Mouse (Mus musculus) ES-CJ7 (cell line): Measurements from ENCODE around the gene Tomm40l.

ENCODE experiments used
- DNase-seq: peaks from one replicate; pipeline ENCODE4 v3.0.0; 2011; ENCODE audit warnings: low read depth, low spot score

Gene Tomm40l

DNA sequence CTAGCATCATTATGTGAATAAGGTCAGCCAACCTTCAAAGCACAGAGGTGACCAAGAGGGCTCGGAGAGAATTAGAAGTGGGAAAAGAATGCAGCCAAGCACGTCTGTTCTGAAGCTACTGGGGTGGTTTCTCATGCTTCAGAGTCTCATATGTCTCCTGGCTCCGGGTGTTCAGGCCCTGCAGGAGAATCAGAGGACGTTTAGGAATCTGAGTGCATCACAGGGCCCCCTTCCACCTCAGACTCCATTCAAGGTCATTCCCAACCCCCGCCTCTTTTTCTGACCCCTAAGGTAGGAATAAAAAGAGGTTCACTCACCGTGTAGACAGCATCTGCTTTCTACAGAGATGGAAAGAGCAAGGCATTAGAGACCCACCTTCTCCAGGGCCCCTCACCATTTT lies 7.4 kb upstream of the Tomm40l start:
- no peak for DNase-seq

DNA sequence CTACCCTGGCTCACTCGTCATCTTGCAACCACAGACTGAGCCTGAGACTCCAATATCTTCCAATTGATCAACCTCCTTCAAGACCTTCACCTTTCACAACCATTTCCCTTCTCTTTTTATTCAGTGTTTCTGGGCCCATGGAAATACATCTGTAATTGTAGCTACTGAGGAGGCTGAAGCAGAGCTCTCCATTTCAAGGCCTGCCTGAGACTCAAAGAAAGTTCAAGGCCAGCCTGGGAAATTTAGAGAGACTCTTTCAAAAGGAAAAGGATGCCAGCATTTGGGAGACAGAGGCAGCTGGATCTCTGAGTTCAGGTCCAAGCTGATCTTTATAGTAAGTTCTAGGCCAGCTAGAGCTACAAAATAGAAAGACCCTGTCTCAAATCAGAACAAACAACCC lies 5.6 kb upstream of the Tomm40l start:
- DNase-seq: no peak

DNA sequence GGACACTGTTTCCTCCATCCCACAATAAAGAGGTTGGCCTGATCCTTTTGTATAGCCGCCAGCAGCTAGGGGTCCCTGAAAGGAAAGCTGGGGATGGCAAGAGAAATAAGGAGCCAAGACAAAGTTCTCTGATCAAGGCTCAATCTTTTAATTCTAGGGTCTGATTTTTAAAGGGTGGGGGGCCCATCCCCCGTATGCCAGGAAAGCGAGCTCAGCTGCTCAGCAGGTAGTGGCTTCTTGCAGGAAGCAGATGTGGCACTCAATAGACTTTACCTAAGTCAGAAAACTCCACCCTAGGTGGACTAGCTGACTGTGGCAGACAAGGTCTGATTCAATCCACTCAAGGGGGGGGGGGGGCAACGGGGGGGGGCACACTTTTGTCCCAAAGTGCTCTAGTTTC lies 4.5 kb upstream of the Tomm40l start:
- DNase-seq: no peak

DNA sequence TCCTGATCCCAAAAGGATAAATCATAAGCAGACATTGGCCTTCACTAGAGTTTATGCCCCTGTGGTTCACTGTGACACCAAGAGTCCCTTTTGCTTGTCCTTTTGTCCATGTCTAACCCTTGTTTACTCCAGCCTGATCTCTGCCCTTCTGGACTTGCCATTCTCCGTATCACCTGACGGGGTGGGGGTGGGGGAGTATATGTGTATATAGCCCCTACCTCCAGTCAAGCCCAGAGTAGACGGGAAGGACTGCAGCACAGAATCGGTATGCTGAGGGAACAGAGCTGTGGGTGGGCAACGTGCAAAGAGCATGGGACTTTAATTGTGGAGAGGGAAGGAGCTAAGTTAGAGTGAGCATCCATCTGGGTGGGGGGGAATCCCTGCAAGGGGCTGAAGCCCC lies 2.5 kb upstream of the Tomm40l start, which contains the start of gene Apoa2:
Apoa2 (plus strand) TSS at position 198 of the 400 bp plus-strand sequence.
- DNase-seq: no peak

DNA sequence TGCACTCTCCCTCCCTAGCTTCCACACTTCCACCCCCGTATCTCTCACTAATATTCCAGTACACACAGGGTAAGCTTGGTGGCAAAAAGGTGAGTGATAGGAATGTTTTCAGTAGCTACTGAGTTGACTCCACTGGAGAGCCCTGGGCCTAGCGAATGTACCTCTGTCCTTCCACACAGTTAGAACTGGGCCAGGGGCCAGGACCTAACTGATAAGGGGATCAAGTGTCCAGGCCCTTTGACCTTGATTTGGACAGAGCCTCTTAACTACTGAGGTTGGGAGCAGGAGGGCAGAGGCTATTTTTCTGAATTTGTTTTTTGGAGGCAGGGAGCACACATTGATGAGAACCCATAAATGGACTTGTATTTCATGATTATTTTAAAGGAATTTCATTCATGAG lies 1.5 kb upstream of the Tomm40l start:
- no peak for DNase-seq

DNA sequence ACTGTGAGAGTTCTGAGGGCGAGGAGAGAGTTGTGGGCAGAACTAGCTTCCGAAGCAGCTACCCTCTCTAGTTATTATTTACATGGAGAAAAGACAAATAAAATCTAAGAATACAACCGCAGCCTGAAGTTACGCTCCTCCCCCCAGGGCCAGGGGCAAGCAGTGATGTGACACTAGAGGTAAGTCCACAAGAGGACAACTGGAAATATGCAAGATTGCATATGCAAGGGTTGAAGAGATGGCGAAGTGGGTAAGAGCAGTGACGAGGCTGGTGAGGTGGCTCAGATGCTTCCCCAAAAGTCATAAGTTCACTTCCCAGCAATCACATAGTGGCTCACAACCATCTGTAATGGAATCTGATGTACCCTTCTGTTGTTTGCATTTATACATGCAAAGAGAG lies 854 bp upstream of the Tomm40l start:
- DNase-seq: no peak

DNA sequence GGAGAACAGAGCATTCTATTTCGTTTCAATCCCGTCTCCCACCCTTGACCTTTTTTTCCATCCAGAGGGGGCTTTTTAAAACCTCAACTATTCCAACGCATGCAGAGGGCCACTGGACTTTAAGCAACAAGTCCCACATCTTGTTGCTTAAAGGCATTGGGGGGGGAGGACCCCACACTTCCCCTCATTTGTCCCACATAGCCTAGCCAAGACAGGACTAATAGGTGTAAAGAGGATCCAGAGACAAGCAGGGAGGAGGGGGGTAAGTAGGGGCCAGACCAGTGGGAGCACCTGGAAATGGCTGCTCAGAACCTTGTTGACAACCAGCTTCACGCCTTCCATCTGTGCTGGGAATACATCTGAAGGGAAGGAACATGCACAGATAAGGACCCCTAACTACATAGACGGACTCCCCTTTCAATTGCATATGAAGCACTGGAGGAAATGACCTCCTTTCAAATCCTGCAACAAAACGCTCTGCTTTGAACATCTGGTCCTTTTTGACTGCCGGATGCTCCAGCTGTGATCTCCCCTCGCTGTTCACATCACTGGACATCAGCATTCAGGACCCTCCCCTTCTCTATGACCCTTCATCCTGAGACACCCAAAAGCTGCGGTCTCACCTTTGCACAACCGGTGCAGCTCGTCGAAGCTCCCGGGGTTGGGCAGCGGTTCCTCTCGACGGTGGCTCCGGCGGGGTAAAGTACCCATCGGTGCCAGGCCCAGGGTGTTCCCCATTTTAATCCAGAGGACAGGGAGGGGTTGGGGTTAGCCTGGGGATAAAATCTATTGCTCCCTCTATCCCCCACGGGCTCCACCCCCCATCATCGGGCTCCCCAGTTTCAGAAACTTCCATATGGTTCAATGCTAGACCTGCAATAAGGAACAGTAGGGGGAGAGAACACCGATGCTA lies 777 bp downstream of the Tomm40l start:
- DNase-seq: peak; percentile 72

DNA sequence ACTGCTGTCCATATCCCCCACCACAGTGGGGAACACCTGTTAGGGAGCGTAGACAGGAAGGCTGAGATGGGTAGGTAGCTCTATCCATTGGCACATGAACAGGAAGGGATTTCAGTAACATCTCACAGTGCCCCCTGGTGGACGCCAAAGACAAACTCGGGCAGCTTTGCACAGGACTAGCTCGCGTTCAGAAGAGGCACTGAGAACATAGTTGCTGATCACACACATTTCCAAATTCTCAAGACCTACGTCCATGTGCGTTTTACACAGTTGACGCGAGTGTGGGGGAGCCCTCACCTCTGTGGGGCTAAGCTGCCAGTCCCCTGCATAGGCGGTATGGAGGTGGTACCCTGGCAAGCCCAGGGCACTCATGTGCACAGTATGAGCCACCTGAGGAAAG lies 1.4 kb downstream of the Tomm40l start:
- DNase-seq: peak; percentile 95

DNA sequence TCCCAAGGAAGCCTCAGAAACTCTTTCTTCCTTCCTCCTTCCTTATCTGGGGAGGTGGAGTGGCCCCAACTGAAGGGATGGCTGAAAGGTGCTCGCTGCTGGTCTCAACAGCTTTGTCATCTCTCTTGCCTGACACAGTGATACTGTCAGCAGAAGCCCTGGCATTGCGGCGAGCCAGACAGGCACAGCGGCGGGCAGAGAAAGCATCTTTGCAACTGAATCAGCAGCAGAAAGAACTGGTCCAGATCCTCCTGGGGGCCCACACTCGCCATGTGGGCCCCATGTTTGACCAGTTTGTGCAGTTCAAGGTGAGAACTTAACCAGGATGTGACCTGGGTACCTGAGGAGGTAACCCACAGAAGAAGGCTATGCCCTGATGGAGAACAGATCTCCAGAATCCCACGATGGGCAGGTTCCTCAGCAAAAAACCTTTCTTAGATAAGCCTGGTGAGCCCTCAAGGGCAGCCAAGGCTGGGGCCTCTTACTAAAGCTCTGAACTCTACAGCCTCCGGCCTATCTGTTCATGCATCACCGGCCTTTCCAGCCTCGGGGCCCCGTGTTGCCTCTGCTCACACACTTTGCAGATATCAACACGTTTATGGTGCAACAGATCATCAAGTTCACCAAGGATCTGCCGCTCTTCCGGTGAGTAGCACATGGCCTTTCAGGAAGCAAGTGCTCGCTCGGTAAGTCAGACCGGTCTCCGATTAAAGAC lies 5.9 kb downstream of the Tomm40l start:
- DNase-seq: no peak

DNA sequence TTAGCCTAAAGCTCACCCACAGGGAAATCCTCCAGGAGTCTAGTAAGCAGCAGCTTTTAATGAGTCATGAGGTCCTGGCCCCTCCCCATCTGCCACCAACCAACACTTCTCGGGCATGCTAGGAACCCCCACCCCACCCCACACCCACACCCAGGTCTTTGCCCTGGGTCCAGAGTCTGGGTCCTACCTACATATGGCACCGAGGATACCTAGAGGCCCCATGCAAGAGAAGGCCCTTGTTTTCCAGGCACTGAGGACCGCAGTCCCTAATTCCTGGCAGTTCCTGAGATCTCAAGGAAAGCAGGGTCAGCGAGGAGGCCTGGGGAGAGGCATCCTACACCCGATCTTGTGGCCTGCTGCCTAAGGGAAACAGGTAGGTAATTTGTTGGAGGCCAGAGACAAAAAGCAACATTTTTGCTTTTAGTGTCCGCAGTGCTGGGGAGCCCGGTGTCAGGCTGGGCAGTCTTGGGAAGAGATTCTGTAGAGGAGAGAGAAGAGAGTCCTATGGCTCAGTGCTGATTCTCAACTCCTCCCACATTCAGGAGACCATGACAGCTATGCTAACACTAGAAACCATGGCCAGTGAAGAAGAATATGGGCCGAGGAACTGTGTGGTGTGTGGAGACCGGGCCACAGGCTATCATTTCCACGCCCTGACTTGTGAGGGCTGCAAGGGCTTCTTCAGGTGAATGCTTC lies 8.4 kb downstream of the Tomm40l start, which contains the start of gene Nr1i3:
Nr1i3 (plus strand) TSS at position 170 of the 696 bp plus-strand sequence.
- DNase-seq: no peak

DNA sequence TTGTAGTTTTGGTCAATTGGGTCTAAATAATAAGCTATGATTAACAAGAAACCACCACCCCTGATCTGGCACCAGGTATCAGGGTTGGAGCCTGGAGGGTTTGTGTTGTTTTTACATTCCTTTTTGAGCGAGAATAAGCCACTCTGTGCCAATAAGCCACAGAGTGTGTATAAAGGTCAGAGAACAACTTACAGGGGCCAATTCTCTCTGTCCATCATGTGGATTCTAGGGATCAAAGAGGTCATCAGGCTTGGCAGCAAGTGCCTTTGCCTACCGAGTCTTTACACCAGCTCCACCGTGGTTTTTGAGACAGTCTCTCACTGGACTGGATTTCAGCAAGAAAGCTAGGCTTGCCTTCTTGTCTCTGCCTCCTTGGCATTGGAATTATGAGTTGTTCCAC lies 9.5 kb downstream of the Tomm40l start:
- no peak for DNase-seq

DNA sequence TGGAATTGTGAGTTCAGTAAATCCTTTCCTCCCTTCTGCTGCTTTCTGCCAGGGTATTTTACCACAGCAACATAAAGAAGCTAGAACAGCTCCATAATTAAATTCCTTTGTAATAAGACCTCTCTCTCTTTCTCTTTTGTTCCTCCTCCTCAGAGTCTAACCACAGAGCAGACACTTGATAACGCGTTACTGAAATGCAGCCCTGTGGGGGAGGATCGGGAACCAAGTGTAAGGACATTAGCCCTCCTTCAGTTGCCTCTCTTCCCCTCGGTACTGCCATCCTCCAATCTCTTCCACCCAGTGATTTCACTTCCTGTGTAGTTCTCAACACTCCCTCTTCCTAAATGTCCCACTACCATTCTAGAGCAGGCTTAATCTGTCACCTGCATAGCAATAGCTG lies 12.9 kb downstream of the Tomm40l start:
- DNase-seq: no peak

DNA sequence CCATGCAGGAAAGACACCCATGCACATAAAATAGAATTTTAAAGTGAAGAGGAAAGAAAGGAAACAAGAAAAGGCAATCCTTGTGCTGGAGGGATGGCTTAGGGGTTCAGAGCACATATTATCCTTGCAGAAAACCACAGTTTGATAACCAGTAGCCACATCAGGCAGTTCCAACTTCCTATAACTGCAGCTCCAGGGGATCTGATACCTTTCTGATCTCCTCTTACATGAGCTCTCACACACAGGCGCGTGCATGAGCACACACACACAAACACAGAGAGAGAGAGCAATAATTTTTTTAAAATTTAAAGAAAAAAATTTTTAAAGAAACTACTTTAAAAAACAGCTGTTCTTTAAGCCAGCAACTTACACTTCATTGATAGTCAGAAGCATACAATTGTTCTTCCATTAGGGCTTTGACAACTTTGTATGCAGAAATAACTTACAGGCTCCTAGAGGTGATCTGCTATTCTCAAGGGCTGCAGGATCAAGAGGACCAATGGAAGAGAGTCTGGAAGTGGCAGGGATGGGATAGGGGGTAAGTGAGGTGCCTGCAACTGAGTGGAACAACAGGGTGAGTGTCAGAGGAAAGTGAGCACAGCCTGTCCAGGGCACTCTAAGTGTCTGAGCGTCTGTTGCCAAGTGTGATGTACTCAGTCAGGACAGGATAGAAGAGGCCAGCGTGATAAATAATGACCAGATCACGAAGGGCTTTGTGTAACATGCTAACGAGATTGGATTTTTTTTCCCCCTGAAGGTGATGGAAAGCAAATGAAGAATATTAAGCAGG lies 16.4 kb downstream of the Tomm40l start:
- DNase-seq: no peak

DNA sequence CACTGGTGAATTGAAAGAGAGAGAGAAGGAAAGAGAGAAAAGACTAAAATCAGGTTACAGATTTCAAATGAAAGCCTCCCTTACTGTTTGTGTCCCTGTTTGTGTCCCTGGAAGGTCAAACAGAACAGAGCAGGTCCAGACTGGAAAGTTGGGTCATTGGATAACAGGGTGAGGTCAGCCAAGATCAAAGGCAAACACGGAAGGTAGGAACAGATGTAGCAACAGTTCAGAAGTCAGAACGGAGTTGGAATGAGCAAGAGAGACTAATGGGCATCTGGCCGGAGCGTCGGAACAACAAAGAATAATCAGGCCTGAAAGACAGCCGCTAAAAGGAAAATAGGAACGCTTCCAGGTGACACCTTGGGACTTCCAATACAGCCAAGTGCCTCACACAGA lies 18.1 kb downstream of the Tomm40l start:
- no peak for DNase-seq

DNA sequence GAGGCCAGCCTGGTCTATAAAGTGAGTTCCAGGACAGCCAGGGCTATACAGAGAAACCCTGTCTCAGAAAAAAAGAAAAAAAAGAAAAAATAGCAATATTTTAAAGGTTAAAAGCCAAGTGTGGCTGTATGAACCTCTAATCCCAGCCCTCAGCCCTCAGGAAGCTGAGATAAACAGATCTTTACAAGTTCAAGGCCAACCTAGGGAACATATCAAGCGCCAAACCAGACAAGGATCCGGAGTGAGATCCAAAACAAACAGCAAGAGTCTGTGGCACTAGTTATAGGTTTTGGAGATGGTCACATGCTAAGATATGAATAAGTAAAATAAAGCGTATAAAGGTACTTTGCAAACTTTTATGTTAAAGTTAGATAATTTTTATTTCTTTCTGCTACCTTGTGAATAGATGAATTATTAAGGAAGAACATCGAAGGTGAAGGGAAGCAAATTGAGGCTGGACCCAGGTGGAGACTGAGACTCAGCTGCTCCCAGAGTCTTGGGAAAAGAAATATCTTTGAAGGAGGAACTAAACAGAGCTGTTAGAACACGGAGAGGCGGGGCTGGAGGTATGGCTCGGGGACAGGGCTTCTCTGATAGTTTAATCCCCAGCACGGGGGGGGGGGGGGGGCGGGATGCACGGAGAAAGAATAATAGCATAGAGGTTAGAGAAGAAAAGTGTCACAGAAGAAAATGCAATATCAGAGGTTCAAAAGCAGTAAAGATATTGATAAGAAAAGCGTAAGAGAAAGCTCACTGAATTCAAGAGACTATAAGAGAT lies 18.7 kb downstream of the Tomm40l start:
- DNase-seq: no peak

DNA sequence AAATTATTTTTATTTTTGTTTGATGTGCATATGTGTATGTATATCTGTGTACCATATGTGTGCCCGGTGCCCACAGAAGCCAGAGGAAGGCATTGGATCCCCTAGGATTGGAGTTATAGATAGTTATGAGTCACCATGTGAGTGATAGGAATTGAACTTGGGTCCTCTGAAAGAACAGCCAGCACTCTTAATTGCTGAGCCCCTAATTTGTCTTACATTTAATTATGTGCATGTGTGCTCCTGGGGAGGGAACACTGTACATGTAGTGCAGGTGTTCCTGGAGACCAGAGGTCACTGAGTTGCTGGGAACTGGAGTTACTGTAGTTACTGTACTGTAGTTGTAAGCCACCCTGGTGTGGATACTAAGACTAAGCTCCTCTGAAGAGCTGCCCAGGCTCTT lies 21.5 kb downstream of the Tomm40l start:
- no peak for DNase-seq

DNA sequence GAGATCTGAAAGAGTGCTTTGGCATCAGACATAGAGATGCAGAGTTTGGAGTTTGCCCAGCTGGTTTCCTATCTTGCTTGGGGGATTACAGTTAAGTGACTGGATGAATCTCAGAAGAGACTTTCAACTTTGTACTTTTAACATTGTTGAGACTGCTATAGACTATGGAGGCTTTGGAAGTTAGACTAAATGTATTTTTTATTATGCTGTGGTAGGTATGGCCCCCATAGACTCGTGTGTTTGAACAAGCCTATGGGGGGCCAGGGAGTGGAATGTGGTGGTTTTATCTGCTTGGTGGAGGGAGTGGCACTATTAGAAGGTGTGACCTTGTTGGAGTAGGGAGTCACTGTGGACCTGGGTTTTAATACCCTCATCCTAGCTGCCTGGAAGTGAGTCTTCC lies 22.8 kb downstream of the Tomm40l start:
- no peak for DNase-seq

DNA sequence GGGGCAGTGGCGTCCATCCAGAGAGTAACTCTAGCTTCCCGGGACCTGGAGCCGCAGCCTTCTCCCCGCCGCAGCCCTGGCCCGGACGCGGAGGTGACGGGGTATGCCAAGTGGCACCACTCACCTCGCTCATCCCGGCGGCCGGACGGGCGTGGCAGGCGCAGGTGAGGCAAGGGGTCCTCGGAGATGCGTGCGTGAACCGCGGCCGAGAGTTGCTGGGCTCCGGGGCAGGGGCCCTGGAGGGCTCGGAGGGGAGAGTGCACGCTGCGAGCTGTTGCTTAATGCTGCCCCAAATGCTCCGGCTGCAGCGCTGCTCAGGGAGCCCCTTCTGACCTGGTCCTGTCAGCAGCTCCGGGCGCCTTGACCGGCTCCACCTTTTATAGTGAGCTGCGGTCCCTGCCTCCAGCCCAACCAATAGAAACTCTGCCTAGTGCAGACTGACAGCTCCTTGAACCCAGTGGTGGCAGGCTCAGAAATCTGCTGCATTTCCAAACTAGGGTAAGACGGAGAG lies 26.4 kb downstream of the Tomm40l start, which contains the start of gene Pcp4l1:
Pcp4l1 (minus strand) TSS at position 382 of the 511 bp plus-strand sequence.
- peak; percentile 91 for DNase-seq

DNA sequence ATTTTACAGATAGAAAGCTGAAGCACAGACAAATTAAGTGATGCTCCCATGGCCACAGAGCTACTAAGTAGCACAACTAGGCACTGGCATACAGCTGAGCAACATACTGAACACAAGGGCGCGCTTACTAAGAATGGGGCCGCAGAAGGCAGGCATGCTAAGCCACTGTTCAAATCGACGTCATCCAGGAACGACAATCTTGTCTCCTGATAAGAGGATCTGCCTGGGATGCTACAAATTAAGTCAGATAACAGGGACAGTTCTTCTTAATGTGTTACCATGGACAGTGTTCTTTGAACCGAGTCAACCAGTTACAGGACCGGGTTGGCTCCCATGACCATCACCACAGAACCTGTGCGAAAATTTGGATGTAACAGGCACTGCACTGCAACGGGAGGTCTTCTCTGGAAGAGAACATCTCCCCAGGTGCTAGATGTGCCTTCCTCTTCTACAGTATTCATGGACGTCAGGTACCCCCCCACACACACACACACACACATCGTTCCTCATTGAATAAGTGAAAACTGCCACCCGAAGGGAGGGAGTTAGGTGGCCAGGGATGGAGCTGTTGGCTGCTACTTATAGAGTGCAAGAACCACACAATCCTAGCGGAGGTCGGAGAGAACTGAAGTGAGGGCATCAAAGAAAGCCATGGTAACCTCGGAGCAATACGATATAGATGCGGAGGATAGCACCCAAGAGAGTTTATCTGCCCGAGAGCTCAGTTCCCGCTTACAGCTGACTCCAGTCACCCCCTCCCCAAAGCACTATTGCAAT lies 27.1 kb downstream of the Tomm40l start:
- DNase-seq: no peak
